Mouse (Mus musculus): ENCODE data around the gene Pxk. TPM values are rescaled to one million over a fixed set of nuclear protein-coding genes. Genes with fewer than 3 reads are reported as not detected.

Gene Pxk
- total RNA-seq (2014; rRNA removed) (37.3 and 55.5 TPM in 2 replicates), polyA plus RNA-seq (2015; fragmentation: Nextera tagmentation; extraction: Ambion mirVana) (54.3 and 58.3 TPM in 2 replicates)

GRCm38 (mm10) chr14:8097978-8098686 lies at the start of gene Pxk:
Pxk (plus strand) TSS chr14:8098211.
- DNase-seq (ENCODE audit: low spot score): peak; percentile 91
- no peak for TF ChIP-seq CTCF (IDR thresholded peaks at IDR 0.05)
- H3K27ac ChIP-seq (ENCODE audit: low read depth, low read length): peak within 1 kb of the TSS; percentile 78
- ATAC-seq (ENCODE audit: low FRiP score): peak; percentile 94
- H3K4me1 ChIP-seq (ENCODE audit: insufficient read depth, low read length): peaks cover 11% of the 10 kb centered on the region; the same call in 1 of the 2 replicates
- under 1% methylated on average over 75 of the region's 89 CpGs for WGBS
- H3K27me3 ChIP-seq (ENCODE audit: insufficient read depth, low read length): no peaks in the 10 kb centered on the region
- H3K9ac ChIP-seq (replicated peaks; ENCODE audit: low read length, poor library complexity, severe bottlenecking): peak within 1 kb of the TSS; percentile 87
- peak within 1 kb of the TSS; percentile 55 for H3K4me2 ChIP-seq (ENCODE audit: low read depth, low read length, poor library complexity, severe bottlenecking)
- H3K36me3 ChIP-seq (ENCODE audit: insufficient read depth, low read length): no peaks in the 10 kb centered on the region
- no peaks in the 10 kb centered on the region for H3K9me3 ChIP-seq (ENCODE audit: low read length)
- peak within 1 kb of the TSS; percentile 97 for H3K4me3 ChIP-seq (ENCODE audit: low read depth, low read length)

GRCm38 (mm10) chr14:8049334-8049733 lies 48.7 kb upstream of the Pxk start:
- DNase-seq (ENCODE audit: low spot score) (no peak), ATAC-seq (ENCODE audit: low FRiP score) (no peak)
- H3K4me3 ChIP-seq (ENCODE audit: low read depth, low read length): no peak overlapping the region
- 89% methylated on average over 10 of the region's 10 CpGs for WGBS
- no peak overlapping the region for H3K4me2 ChIP-seq (ENCODE audit: low read depth, low read length, poor library complexity, severe bottlenecking)
- no peak for TF ChIP-seq CTCF (IDR thresholded peaks at IDR 0.05)
- no peak overlapping the region for H3K9ac ChIP-seq (replicated peaks; ENCODE audit: low read length, poor library complexity, severe bottlenecking)
- no peak overlapping the region for H3K27ac ChIP-seq (ENCODE audit: low read depth, low read length)
- no peaks in the 10 kb centered on the region for H3K4me1 ChIP-seq (ENCODE audit: insufficient read depth, low read length)
- no peaks in the 10 kb centered on the region for H3K9me3 ChIP-seq (ENCODE audit: low read length)
- H3K27me3 ChIP-seq (ENCODE audit: insufficient read depth, low read length): no peaks in the 10 kb centered on the region
- peaks cover 52% of the 10 kb centered on the region for H3K36me3 ChIP-seq (ENCODE audit: insufficient read depth, low read length)

- H3K9ac ChIP-seq (replicated peaks; ENCODE audit: low read length, poor library complexity, severe bottlenecking): no peak overlapping the region
- DNase-seq (ENCODE audit: low spot score) (no peak), ATAC-seq (ENCODE audit: low FRiP score) (no peak)
- no peaks in the 10 kb centered on the region for H3K9me3 ChIP-seq (ENCODE audit: low read length)
- 96% methylated on average over 2 of the region's 2 CpGs for WGBS
- no peaks in the 10 kb centered on the region for H3K27me3 ChIP-seq (ENCODE audit: insufficient read depth, low read length)
- H3K4me1 ChIP-seq (ENCODE audit: insufficient read depth, low read length): no peaks in the 10 kb centered on the region
- no peak for TF ChIP-seq CTCF (IDR thresholded peaks at IDR 0.05)
- no peak overlapping the region for H3K4me2 ChIP-seq (ENCODE audit: low read depth, low read length, poor library complexity, severe bottlenecking)
- no peak overlapping the region for H3K4me3 ChIP-seq (ENCODE audit: low read depth, low read length)
- H3K27ac ChIP-seq (ENCODE audit: low read depth, low read length): no peak overlapping the region
- H3K36me3 ChIP-seq (ENCODE audit: insufficient read depth, low read length): peaks cover 39% of the 10 kb centered on the region
Observed at GRCm38 (mm10) chr14:8051869-8052268, 46.1 kb upstream of the Pxk start.

DNA sequence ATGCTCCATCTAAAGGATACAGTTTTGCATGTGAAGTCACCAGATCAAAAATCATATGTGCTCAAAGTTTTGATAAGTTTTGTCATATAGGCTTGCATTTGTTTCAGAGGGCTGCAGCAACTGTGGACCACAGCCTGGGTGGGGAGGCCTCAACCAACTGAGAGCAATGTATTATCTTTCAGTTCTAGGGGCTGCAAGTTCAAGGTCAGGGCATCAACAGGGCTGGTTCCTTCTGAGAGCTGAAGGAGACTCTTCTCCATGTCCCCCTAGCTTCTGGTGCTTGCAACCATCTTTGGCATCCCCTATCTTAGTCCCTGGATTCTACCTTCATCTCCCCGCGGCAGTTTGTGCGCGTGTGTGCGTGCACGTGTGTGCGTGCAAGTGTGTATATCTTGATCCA lies 45.4 kb upstream of the Pxk start:
- Histone ChIP-seq H3K9me3 (ENCODE audit: low read length) (no peaks in the 10 kb centered on the region), H3K4me1 (ENCODE audit: insufficient read depth, low read length) (no peaks in the 10 kb centered on the region), H3K9ac (replicated peaks; ENCODE audit: low read length, poor library complexity, severe bottlenecking) (no peak overlapping the region), H3K4me3 (ENCODE audit: low read depth, low read length) (no peak overlapping the region), H3K27me3 (ENCODE audit: insufficient read depth, low read length) (no peaks in the 10 kb centered on the region), H3K36me3 (ENCODE audit: insufficient read depth, low read length) (peaks cover 34% of the 10 kb centered on the region), H3K4me2 (ENCODE audit: low read depth, low read length, poor library complexity, severe bottlenecking) (no peak overlapping the region), H3K27ac (ENCODE audit: low read depth, low read length) (no peak overlapping the region)
- over 99% methylated on average over 7 of the region's 7 CpGs for WGBS
- DNase-seq (ENCODE audit: low spot score): no peak
- ATAC-seq (ENCODE audit: low FRiP score): no peak
- no peak for TF ChIP-seq CTCF (IDR thresholded peaks at IDR 0.05)

- ATAC-seq (ENCODE audit: low FRiP score) (no peak), DNase-seq (ENCODE audit: low spot score) (no peak)
- Histone ChIP-seq H3K4me2 (ENCODE audit: low read depth, low read length, poor library complexity, severe bottlenecking) (no peak overlapping the region), H3K4me3 (ENCODE audit: low read depth, low read length) (no peak overlapping the region), H3K27ac (ENCODE audit: low read depth, low read length) (no peak overlapping the region), H3K9ac (replicated peaks; ENCODE audit: low read length, poor library complexity, severe bottlenecking) (no peak overlapping the region), H3K4me1 (ENCODE audit: insufficient read depth, low read length) (no peaks in the 10 kb centered on the region), H3K36me3 (ENCODE audit: insufficient read depth, low read length) (peaks cover 24% of the 10 kb centered on the region), H3K9me3 (ENCODE audit: low read length) (no peaks in the 10 kb centered on the region), H3K27me3 (ENCODE audit: insufficient read depth, low read length) (no peaks in the 10 kb centered on the region)
- no peak for TF ChIP-seq CTCF (IDR thresholded peaks at IDR 0.05)
- 31% methylated on average over 17 of the region's 17 CpGs for whole genome bisulfite sequencing
Observed at GRCm38 (mm10) chr14:8054310-8055102, 43.5 kb upstream of the Pxk start.

DNA sequence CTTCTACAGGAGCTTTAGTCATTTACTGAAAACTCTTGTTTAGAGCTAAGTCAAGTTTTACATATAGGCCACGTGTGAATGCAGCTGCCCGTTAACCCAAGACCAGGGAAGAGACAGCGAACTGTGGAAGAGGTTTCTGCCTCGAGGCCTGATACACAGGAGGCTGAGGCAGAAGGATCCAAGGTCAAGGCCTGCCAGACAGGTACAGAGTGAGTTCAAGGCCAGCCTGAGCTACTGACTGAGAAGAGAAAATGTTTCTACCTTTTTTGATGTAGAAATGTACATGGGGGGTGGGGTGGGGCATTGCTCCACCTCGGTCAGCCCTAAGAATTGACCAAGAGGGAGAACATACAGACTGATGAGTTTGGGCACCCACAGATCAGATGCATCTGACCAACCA lies 41.9 kb upstream of the Pxk start:
- Histone ChIP-seq H3K9ac (replicated peaks; ENCODE audit: low read length, poor library complexity, severe bottlenecking) (no peak overlapping the region), H3K4me3 (ENCODE audit: low read depth, low read length) (no peak overlapping the region), H3K4me2 (ENCODE audit: low read depth, low read length, poor library complexity, severe bottlenecking) (no peak overlapping the region), H3K4me1 (ENCODE audit: insufficient read depth, low read length) (no peaks in the 10 kb centered on the region), H3K9me3 (ENCODE audit: low read length) (no peaks in the 10 kb centered on the region), H3K27me3 (ENCODE audit: insufficient read depth, low read length) (no peaks in the 10 kb centered on the region), H3K36me3 (ENCODE audit: insufficient read depth, low read length) (peaks cover 10% of the 10 kb centered on the region), H3K27ac (ENCODE audit: low read depth, low read length) (no peak overlapping the region)
- 93% methylated on average over 5 of the region's 5 CpGs for WGBS
- DNase-seq (ENCODE audit: low spot score): no peak
- no peak for TF ChIP-seq CTCF (IDR thresholded peaks at IDR 0.05)
- ATAC-seq (ENCODE audit: low FRiP score): no peak

All from midbrain, postnatal 0 days (tissue).